Mouse (Mus musculus) urinary bladder, postnatal 36 days (tissue): ENCODE measurements around the gene Gm26992.

Source experiments
- DNase-seq, 2 experiments: peaks; one replicate each; pipeline ENCODE4 v3.0.0; 2022; ENCODE audit warnings: low spot score in 2 of 2, mixed read lengths in 1 of 2

The Gm26992 gene

DNA sequence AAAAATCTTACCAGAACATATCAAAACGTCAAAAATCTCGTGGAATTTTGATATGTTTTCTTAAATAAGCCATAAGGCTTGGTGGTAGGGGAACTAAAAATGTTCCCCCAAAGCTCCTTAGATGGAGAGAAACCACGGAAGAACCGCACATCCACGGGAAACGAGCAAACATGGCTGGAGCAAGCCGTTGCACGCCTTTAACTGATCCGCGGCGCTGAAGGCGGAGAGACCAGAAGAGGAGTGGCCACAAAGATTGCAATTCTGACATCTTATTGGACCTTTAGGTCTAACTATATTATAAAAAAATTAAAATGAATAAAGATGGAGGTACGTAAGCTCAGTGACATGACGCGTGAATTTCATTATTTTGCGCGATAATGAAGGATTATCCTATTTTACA is 61.2 kb downstream of the Gm26992 start:
- DNase-seq, result peak in 1 of 2 experiments; percentile 72

DNA sequence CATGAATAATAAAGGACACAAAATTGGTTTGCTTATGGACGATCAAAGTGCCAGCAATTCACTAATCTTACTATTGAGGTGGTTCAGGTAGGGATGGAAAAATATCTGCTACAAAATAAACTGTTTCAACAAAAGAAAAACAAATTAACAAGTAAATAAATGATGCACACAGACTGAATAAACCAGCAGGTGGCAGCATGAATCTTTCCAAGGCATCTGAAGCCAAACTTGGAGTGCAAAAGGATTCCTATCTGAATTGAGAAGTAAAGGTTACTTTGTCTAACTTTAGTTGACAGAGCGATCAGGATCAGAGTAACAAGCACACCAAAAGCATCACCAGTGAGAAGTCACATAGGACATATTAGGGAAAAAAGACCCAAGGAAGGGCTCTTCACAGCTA is 62.2 kb downstream of the Gm26992 start:
- DNase-seq, result peak in 1 of 2 experiments; percentile 55

DNA sequence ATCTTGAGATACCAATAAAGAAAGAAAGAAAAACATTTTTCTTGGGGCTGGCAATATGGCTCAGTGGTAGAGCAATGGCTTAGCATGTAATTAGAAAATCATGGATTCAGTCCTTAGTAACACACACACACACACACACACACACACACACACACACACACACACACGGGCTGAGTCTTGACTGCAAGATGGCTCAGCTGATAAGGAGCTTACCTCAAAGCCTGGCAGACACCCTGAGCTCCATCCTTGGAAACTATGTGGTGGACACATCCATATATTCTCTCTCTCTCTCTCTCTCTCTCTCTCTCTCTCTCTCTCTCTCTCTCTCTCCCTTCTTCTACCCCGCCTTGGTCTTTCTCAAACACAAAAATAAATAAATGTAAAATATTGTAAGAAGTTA is 69.0 kb downstream of the Gm26992 start:
- DNase-seq, result no peak

DNA sequence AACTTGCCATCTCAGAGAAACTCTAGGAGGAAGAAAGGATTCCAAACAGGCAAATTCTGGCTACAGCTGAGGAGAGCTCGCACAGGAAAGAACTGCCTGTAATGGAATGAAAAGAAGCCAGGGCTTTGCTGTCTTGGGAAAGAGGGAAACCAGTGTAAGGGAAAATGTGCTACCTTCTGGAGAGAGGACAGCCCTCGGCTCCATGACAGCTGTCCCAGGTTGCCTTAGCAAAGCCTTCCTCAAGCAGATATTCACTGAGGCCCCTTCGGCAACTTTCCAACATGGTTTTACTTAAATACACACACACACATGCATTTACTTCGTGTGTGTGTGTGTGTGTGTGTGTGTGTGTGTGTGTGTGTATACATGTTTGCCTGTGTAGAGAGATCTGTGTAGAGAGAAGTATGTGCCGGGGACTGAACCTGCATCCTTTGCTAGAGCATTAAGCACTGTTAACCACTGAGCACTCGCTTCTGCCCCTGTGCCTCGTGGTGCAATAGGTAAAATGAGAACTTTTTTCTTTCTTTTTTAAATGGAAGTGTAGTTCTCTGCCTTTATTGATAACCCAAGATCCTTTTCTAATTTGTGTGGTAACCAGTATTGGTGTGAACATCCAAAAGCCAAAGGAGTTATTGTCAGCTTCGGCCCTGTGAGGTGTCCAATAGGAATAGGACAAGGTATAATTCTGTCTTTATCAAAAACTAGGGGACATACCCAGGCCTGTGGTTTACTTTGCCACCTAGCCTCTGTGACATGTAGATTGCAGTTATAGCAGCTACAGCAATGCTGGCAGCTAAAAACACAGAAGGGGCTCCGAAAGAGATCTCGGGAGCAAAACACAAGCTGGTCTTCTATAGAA is 70.8 kb downstream of the Gm26992 start:
- no peak for DNase-seq

DNA sequence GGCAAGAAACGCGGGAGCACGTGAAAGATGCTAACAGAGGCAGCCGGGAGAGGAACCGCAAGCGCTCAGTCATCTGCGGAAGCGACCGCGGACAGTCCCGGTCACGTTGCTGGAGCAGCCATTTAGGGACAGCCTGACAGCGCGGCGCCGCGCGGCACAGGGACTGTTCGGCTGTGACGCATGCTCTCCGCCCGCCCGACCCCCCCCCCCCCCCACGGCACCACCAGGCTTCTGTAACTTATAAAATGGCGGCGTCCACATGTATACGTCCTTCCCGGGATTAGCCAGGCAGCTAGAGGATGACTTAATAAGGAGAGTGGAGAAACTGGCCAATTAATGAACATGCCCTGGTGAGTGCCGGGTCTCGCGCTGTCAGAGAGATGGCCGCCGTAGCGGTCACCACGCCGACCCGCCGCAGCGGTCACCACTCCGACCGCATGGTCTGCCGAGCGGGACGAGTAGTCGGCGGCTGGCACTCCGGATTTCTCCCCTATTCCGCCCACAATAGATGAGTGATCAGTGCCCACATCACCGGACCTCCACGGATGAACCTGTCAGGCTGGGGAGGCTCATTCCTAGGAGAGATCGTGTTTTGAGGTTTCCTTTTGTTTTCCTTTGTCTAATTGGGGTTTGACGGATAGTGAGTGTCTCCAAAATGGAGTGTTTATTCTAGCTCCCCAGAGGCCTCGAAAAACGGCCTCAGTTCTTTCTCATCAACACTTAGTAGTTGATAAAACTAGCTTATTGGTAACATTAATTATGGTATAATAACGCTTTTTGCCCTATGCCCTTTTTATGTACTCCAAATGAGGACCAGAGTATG is 71.8 kb downstream of the Gm26992 start:
- DNase-seq, result peak; percentile 32 to 66

DNA sequence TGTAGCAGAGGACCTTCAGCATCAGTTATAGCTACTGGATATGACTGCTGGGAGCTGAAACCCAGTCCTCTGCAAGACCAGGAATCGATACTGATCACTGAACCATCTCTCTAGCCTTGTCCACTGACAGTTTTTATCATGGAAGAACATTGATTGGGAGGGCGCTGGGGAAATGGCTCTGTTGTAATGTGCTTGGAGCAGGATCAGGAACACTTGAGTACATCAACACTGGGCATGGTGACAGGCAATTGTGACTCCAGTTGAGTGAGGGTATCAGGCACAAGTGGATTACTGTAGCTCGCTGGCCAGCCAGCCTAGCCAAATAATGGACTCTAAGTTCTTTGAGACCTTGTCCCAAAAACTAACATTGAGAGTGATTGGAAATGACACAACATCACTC is 77.6 kb downstream of the Gm26992 start:
- DNase-seq, result peak in 1 of 2 experiments; percentile 6

DNA sequence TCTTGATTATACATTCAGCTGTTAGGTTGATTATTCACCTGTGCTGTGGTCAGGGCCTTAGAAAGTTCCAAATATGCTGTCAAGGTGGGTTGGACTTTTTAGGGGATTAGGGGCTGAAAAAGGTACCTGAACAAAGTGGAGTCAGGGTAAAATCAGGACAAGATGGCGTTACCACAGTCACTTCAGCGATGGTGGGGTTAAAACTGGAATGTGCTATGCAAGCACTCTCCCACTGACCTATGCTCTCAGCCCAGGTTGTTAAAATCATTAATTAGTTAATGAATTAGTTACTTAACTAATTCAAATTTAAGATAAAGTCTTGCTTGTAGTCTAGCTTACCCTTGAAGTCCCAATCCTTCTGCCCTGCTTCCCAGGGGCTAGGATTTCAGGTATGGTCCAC is 78.3 kb downstream of the Gm26992 start:
- DNase-seq, result no peak

DNA sequence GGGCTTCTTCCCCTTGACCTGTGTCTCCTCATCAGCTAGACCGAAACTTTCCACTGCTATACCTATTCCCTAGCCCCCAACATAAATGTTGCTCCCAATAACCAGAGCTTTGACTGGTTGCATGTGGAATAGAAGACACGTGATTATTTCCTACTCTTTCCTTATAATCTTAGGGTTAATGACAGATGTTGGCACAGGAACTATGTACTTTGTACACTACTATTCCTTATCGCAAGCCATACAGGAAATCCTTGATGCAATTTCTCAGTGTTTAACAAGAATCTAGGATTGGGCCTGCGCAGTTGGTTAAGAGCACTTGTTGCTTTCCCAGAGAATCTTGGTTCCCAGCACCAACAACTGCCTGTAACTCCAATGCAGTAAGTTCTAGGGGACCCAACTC is 86.4 kb downstream of the Gm26992 start:
- no peak for DNase-seq

DNA sequence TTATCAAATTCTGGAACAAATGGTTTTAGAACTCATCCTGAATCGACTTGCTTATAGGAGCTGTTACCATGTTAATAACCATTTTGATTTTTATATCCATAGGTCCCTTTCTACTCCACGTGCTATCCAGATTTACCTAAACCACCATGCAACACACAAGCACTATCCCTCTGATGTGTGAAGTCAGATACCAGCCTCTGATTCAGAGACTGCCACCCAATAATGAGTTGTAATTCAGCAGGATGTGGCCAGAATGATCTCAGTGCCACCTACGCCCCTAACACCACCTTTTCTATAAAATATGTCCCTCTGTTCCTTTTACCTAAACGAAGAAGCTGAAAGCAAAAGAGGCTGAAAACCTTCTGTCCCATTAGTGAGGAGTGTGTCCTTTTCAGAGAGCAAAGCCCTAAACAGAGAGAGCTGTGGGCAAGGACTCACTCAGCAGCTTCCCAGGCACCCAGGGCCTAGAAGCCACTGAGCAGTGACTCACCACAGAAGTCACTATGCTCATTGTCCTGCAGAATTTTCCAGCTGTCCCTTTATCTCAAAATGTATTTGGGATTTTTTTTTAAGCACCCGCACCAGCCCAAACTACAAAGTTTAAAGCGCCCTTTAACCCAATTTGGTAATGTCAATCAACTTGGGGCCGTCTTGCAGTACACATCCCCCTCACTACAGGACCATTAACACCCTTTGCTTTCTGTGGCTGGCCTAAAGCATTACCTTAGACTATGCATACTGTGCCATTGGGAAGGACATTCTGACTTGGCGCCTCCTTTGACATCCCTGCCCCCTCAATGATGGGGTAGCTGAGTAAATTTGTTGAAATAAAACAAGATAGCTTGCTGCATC is 87.6 kb downstream of the Gm26992 start:
- DNase-seq, result no peak

DNA sequence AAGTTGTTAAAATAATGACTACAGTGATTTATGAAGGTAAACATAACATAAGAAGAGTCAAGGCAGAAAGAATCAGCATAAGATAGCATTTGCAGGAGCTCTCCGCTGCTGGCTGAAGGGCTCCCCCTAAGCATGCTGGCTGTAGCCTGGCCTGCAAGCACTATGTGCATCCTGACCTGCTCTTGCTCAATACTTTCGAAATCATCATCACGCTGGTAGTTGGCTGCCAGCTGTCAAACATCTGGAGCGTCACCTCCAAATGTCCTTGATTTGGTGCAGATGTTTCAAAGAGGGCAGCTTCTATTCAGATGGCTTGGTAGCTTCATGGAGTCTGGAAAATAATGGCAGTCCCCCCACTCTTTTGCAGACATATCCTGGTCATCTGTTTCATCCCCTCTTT is 93.0 kb downstream of the Gm26992 start:
- peak; percentile 26 to 42 for DNase-seq

DNA sequence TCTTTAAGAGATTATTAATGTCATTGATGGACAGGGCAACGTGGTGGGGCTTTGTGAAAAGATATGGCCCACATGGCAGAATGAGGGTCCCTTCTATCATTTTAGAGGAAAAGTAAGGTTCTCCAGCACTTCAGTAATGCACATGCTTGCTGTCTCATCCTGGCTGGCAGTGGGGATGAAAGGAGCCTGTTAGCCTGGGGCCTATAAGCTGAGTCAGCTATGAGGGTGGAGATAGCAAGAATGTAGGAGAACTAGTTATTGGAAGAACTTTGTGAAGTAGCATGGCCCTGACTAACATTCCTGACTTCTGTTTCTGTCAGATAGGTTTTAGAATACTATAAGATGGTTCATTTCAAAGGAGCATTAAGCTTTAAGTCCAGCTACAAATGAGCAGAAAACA is 93.5 kb downstream of the Gm26992 start:
- DNase-seq, result no peak

DNA sequence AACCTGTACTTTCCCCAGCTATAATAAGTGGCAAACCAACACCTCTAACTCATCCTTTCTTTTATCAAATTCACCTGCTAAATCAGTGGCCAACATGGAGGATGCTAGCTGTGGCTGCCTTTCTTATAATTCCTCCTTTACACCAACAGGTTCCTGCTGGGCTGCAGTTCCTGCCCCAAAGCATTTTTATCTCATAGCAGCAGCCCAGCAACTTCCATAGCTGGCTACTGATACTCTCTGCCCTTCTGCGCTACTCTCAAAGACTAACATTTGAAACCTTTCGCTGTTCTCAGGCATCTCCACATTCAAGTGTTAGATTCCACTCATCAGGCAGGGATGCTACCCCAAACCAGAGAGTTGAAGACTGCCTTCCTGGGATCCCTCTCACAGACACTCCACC is 97.0 kb downstream of the Gm26992 start:
- DNase-seq, result no peak

DNA sequence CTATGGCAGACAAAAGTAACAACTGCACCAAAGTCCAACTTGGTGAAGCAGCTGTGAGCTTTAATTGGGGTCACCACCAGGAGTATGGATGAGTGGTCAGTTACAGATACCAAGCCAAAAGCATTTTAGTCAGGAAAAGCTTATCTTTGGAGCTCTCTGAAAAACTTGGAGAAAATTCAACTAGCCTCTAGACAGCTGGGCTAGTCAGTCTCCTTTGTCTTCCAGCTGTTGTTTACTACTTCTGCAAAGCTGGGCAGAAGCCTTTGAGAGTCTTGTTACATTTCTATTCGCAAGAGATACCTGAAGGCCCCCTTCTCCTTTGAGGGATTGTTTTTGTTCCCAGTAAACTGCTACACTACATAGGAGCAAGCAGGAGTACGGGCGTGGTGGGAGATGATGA is 97.7 kb downstream of the Gm26992 start:
- DNase-seq, result no peak

DNA sequence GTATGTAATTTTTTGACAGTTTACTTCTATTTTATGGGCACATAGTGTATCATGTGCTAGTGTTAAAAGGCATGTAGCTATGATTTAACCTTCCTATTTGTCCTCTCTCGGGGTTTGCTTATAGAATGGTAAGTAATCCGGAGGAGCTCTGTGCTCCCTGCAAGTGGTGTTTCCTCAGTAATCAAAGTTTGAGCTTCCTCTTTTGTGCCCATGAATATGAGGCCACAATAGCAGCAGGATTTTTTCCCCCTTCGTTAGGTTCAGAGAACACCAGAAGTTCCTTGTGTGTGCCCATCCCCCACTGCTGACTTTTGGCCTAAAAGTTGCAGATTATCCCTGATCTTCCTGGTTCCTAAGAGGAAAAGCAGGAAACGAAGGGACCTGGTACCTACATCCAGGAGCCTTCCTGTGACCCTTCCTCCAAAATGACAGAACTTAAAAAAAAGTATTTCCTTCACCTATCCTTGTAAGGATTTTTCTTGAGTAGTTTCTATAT is 99.5 kb downstream of the Gm26992 start:
- DNase-seq, result no peak

DNA sequence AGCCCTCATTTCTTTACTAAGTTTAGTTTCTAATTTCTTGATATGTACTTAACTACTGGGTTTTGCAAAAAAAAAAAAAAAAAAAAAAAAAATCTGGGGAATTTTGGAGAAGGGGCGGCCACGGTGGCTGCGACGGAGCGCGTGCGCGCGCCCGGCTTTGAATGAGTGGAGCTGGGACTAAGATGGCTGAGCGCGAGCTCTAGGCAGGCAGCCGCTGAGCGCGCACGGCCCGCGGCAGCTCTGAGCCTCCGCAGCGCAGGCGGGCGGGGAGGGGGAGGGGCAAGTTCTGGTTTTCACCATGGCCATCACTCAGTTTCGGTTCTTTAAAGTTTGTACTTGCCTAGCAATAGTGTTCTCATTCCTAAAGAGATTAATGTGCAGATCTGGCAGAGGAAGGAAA is 107.4 kb downstream of the Gm26992 start:
- peak; percentile 26 to 75 for DNase-seq
